ENCODE assay signal across 20 mouse cellular contexts in the genomic region with DNA sequence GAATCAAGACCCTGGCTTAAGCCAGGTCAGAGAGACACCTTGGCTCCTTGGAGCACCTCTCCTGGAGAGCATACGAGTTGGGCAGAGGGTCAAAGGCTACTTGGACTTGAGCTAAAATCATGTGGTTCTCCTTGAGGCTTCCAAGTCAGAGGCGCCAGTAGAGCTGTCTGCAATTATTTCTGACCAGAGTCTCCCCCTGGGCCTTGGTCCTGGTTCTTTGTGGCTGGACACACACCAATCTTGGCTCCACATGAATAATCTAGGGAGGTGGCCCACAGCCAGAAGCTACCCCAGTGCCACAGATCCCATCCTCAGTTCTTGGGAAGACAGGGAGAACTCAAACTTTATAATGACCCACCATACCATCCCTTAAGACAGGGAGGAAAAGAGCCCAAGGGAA.
DNase-seq lines count a peak whose midpoint lies in the region; ATAC-seq lines count a peak whose summit lies in the region.
"Had no signal": no experiment of that assay in that cellular context is flagged by ENCODE, and none has a peak within 500 bp of the region (broad histone marks: within the 10 kb centered on the region; RNA-seq: fewer than 3 reads in every experiment).

No protein-coding gene starts in this region.

- DNase-seq in adrenal gland, postnatal 10 days: peak; percentile 31
- DNase-seq in adrenal gland, postnatal 4 days (ENCODE audit: low spot score in 2 of 2): no peak
- peak; percentile 83 for DNase-seq in kidney, adult 11 months
- peak; percentile 14 to 49 for DNase-seq in layer of hippocampus, postnatal 14 days (ENCODE audit: low spot score in 2 of 2)
- no peak for DNase-seq in layer of hippocampus, postnatal 36 days
- peak; percentile 79 to 90 for DNase-seq in kidney, postnatal 36 days
- no peak for DNase-seq in frontal cortex, adult 2 months (ENCODE audit: extremely low spot score in 1 of 2, low spot score in 1 of 2)
- DNase-seq: adrenal gland, adult 2 months; cerebellum, adult 18-20 months; heart, postnatal 10 days; lung, adult 2 months; midbrain, embryonic 14.5 days; thymus, postnatal 14 days had no signal

- no peaks in the 10 kb centered on the region for H3K9me3 ChIP-seq in kidney, embryonic 15.5 days (replicated peaks)
- H3K9me3 ChIP-seq: embryonic facial prominence, embryonic 13.5 days; limb, embryonic 12.5 days; liver, embryonic 12.5 days had no signal

- no peak overlapping the region for H3K27ac ChIP-seq in kidney, embryonic 15.5 days
- H3K27ac ChIP-seq: embryonic facial prominence, embryonic 13.5 days; limb, embryonic 12.5 days; liver, embryonic 12.5 days had no signal

- no peak overlapping the region for H3K9ac ChIP-seq in kidney, embryonic 15.5 days
- H3K9ac ChIP-seq: embryonic facial prominence, embryonic 13.5 days; limb, embryonic 12.5 days; liver, embryonic 12.5 days had no signal

- 79% methylated on average over 2 of the region's 2 CpGs for WGBS in kidney, embryonic 15.5 days

- H3K27me3 ChIP-seq in kidney, embryonic 15.5 days: no peaks in the 10 kb centered on the region
- H3K27me3 ChIP-seq: embryonic facial prominence, embryonic 13.5 days; limb, embryonic 12.5 days; liver, embryonic 12.5 days; megakaryocyte, embryonic 14.5 days had no signal

- 0 out of 2 replicates have a peak, but pooled peaks cover 6% of the 10 kb centered on the region for H3K4me1 ChIP-seq in kidney, embryonic 15.5 days
- H3K4me1 ChIP-seq: limb, embryonic 12.5 days; liver, embryonic 12.5 days; megakaryocyte, embryonic 14.5 days had no signal

- no peak overlapping the region for H3K4me2 ChIP-seq in kidney, embryonic 15.5 days
- H3K4me2 ChIP-seq: embryonic facial prominence, embryonic 13.5 days; heart, embryonic 11.5 days; limb, embryonic 12.5 days; liver, embryonic 12.5 days had no signal

- ATAC-seq in kidney, embryonic 15.5 days (replicated peaks; ENCODE audit: low FRiP score): no peak
- ATAC-seq: forebrain, embryonic 16.5 days; liver, embryonic 12.5 days had no signal

- H3K4me3 ChIP-seq in kidney, embryonic 15.5 days (replicated peaks): no peak overlapping the region
- H3K4me3 ChIP-seq: embryonic facial prominence, embryonic 13.5 days; limb, embryonic 12.5 days; liver, embryonic 12.5 days; megakaryocyte, embryonic 14.5 days had no signal

- no peaks in the 10 kb centered on the region for H3K36me3 ChIP-seq in kidney, embryonic 15.5 days
- H3K36me3 ChIP-seq: embryonic facial prominence, embryonic 13.5 days; limb, embryonic 12.5 days; liver, embryonic 12.5 days had no signal

Comparison
In these comparisons a context has a peak if more than half of its experiments do, and no peak if none do; other contexts are left out.
1. DNase-seq: peak in adrenal gland, postnatal 10 days (single experiment), kidney, adult 11 months (single experiment), layer of hippocampus, postnatal 14 days (2 of 2) and kidney, postnatal 36 days (2 of 2); none in adrenal gland, postnatal 4 days (0 of 2), layer of hippocampus, postnatal 36 days (0 of 2) and frontal cortex, adult 2 months (0 of 2).